Mouse (Mus musculus) thymus, adult 2 months (tissue): Measurements from ENCODE around the gene Sema4f.

Experiments
- CTCF ChIP-seq: fragments of 200-500 bp; IDR thresholded peaks from 2 replicates; pipeline ENCODE4 v1.5.1; 2012; ENCODE audit warnings: mild to moderate bottlenecking, control low read depth, low read length, moderate library complexity, borderline replicate concordance; ENCODE audit not compliant: control insufficient read depth, poor library complexity, insufficient read depth; ENCODE audit errors: extremely low read depth
- POLR2A ChIP-seq: fragments of 200-500 bp; IDR thresholded peaks from 2 replicates; pipeline ENCODE4 v1.6.1; 2012; ENCODE audit warnings: mild to moderate bottlenecking, low read length, control low read depth, moderate library complexity; ENCODE audit not compliant: control insufficient read depth, poor library complexity, insufficient read depth; ENCODE audit errors: extremely low read depth

- TF ChIP-seq CTCF (no peak), POLR2A (no peak)
These were observed 53.7 kb downstream of the Sema4f start for GRCm38 (mm10) chr6:82885909-82886308.
